Mouse (Mus musculus) hindbrain, embryonic 12.5 days (tissue): ENCODE measurements at regions not wholly inside any gene's neighbourhood (a gene's known extent, or its start where the extent isn't known, plus 50 kb on each side); places are given as distances from the start of the nearest gene placed in this dataset.

ENCODE experiments used
- ATAC-seq: fragments of 200-750 bp; cut with Nextera tagmentation; 2 replicates; pipeline ENCODE4 v1.8.0; 2017; ENCODE audit warnings: moderate TSS enrichment; ENCODE audit not compliant: low FRiP score
- H3K27ac ChIP-seq: fragments of 300-500 bp; sonication (generic); 2 replicates; pipeline ENCODE4 v1.5.1; 2016; ENCODE audit warnings: mild to moderate bottlenecking
- H3K27me3 ChIP-seq: fragments of 300-500 bp; sonication (generic); 2 replicates; pipeline ENCODE4 v1.6.1; 2016; ENCODE audit warnings: mild to moderate bottlenecking
- H3K36me3 ChIP-seq: fragments of 300-500 bp; sonication (generic); 2 replicates; pipeline ENCODE4 v1.6.1; 2016; ENCODE audit warnings: mild to moderate bottlenecking
- H3K4me1 ChIP-seq: fragments of 300-500 bp; sonication (generic); 2 replicates; pipeline ENCODE4 v1.6.1; 2016
- H3K4me2 ChIP-seq: fragments of 300-500 bp; sonication (generic); replicated peaks from 2 replicates; pipeline ENCODE4 v1.6.1; 2016; ENCODE audit warnings: mild to moderate bottlenecking
- H3K4me3 ChIP-seq: fragments of 300-500 bp; sonication (generic); 2 replicates; pipeline ENCODE4 v1.5.1; 2016; ENCODE audit warnings: mild to moderate bottlenecking
- H3K9ac ChIP-seq: fragments of 300-500 bp; sonication (generic); 2 replicates; pipeline ENCODE4 v1.6.1; 2016; ENCODE audit warnings: mild to moderate bottlenecking, moderate library complexity
- H3K9me3 ChIP-seq: fragments of 300-500 bp; sonication (generic); replicated peaks from 2 replicates; pipeline ENCODE4 v1.6.1; 2016; ENCODE audit warnings: mild to moderate bottlenecking
- WGBS: fragments of 180-500 bp; shearing (Covaris S2); methylation state at CpG from one replicate; pipeline ENCODE4 v1.1.7; 2016; 5-methylcytosine and 5-hydroxymethylcytosine counted together

- Histone ChIP-seq H3K27me3 (no peaks in the 10 kb centered on the region), H3K36me3 (no peaks in the 10 kb centered on the region), H3K4me2 (no peak overlapping the region), H3K4me1 (no peaks in the 10 kb centered on the region), H3K27ac (no peak overlapping the region), H3K4me3 (no peak overlapping the region), H3K9ac (no peak overlapping the region), H3K9me3 (no peaks in the 10 kb centered on the region)
- WGBS, result 95% methylated on average over 7 of the region's 7 CpGs
- no peak for ATAC-seq
Observed at GRCm38 (mm10) chr7:70690845-70691244, 324.3 kb upstream of the Nr2f2 start.

GRCm38 (mm10) chr7:70669065-70669464, 302.5 kb upstream of the Nr2f2 start:
- no peak overlapping the region for H3K4me2 ChIP-seq
- 85% methylated on average over 2 of the region's 2 CpGs for WGBS
- no peak overlapping the region for H3K9ac ChIP-seq
- no peak for ATAC-seq
- H3K36me3 ChIP-seq, result no peaks in the 10 kb centered on the region
- no peak overlapping the region for H3K4me3 ChIP-seq
- H3K9me3 ChIP-seq, result no peaks in the 10 kb centered on the region
- H3K27ac ChIP-seq, result no peak overlapping the region
- no peaks in the 10 kb centered on the region for H3K27me3 ChIP-seq
- H3K4me1 ChIP-seq, result no peaks in the 10 kb centered on the region

GRCm38 (mm10) chr7:70660162-70660561, 293.6 kb upstream of the Nr2f2 start:
- no peaks in the 10 kb centered on the region for H3K36me3 ChIP-seq
- 58% methylated on average over 5 of the region's 5 CpGs for WGBS
- H3K4me2 ChIP-seq, result no peak overlapping the region
- no peak overlapping the region for H3K4me3 ChIP-seq
- 0 out of 2 replicates have a peak, but pooled peaks cover 4% of the 10 kb centered on the region for H3K9me3 ChIP-seq
- H3K27me3 ChIP-seq, result no peaks in the 10 kb centered on the region
- ATAC-seq, result no peak
- no peaks in the 10 kb centered on the region for H3K4me1 ChIP-seq
- H3K27ac ChIP-seq, result no peak overlapping the region
- H3K9ac ChIP-seq, result no peak overlapping the region

GRCm38 (mm10) chr7:70649760-70650377, 283.3 kb upstream of the Nr2f2 start:
- no peaks in the 10 kb centered on the region for H3K27me3 ChIP-seq
- H3K27ac ChIP-seq, result no peak overlapping the region
- H3K9ac ChIP-seq, result no peak overlapping the region
- ATAC-seq, result no peak
- H3K9me3 ChIP-seq, result no peaks in the 10 kb centered on the region
- 80% methylated on average over 8 of the region's 8 CpGs for WGBS
- H3K4me3 ChIP-seq, result no peak overlapping the region
- H3K36me3 ChIP-seq, result no peaks in the 10 kb centered on the region
- H3K4me1 ChIP-seq, result no peaks in the 10 kb centered on the region
- H3K4me2 ChIP-seq, result no peak overlapping the region

GRCm38 (mm10) chr7:70646801-70647200, 280.3 kb upstream of the Nr2f2 start:
- 85% methylated on average over 2 of the region's 2 CpGs for WGBS
- ATAC-seq, result no peak
- H3K4me2 ChIP-seq, result no peak overlapping the region

GRCm38 (mm10) chr7:70643694-70644301, 277.3 kb upstream of the Nr2f2 start:
- no peak overlapping the region for H3K27ac ChIP-seq

More at GRCm38 (mm10) chr7:70646801-70647200, 280.3 kb upstream of the Nr2f2 start:
- H3K4me1 ChIP-seq, result peaks cover 7% of the 10 kb centered on the region; the same call in 1 of the 2 replicates
- H3K27me3 ChIP-seq, result no peaks in the 10 kb centered on the region
- H3K4me3 ChIP-seq, result no peak overlapping the region
- H3K36me3 ChIP-seq, result no peaks in the 10 kb centered on the region
- H3K27ac ChIP-seq, result no peak overlapping the region
- no peaks in the 10 kb centered on the region for H3K9me3 ChIP-seq
- no peak overlapping the region for H3K9ac ChIP-seq

GRCm38 (mm10) chr7:70643055-70643454, 276.5 kb upstream of the Nr2f2 start:
- no peaks in the 10 kb centered on the region for H3K27me3 ChIP-seq
- no peak overlapping the region for H3K4me2 ChIP-seq
- H3K4me1 ChIP-seq, result peaks cover 10% of the 10 kb centered on the region; the same call in 1 of the 2 replicates
- H3K9ac ChIP-seq, result no peak overlapping the region
- 83% methylated on average over 1 of the region's 1 CpGs for WGBS
- no peak overlapping the region for H3K27ac ChIP-seq
- H3K36me3 ChIP-seq, result no peaks in the 10 kb centered on the region
- H3K4me3 ChIP-seq, result no peak overlapping the region
- no peaks in the 10 kb centered on the region for H3K9me3 ChIP-seq
- no peak for ATAC-seq

More at GRCm38 (mm10) chr7:70643694-70644301, 277.3 kb upstream of the Nr2f2 start:
- no peak for ATAC-seq
- H3K9ac ChIP-seq, result no peak overlapping the region
- H3K4me3 ChIP-seq, result no peak overlapping the region
- WGBS, result 39% methylated on average over 9 of the region's 9 CpGs
- H3K36me3 ChIP-seq, result no peaks in the 10 kb centered on the region
- no peaks in the 10 kb centered on the region for H3K9me3 ChIP-seq
- no peaks in the 10 kb centered on the region for H3K27me3 ChIP-seq
- H3K4me2 ChIP-seq, result no peak overlapping the region
- H3K4me1 ChIP-seq, result peaks cover 10% of the 10 kb centered on the region; the same call in 1 of the 2 replicates

GRCm38 (mm10) chr7:70641217-70641616, 274.7 kb upstream of the Nr2f2 start:
- H3K4me1 ChIP-seq, result peaks cover 10% of the 10 kb centered on the region; the same call in 1 of the 2 replicates
- no peak overlapping the region for H3K9ac ChIP-seq
- no peak overlapping the region for H3K4me3 ChIP-seq
- H3K27me3 ChIP-seq, result no peaks in the 10 kb centered on the region
- no peaks in the 10 kb centered on the region for H3K36me3 ChIP-seq
- ATAC-seq, result no peak
- no peak overlapping the region for H3K4me2 ChIP-seq
- WGBS, result 51% methylated on average over 11 of the region's 11 CpGs
- H3K9me3 ChIP-seq, result no peaks in the 10 kb centered on the region
- H3K27ac ChIP-seq, result no peak overlapping the region

GRCm38 (mm10) chr7:70640574-70640973, 274.0 kb upstream of the Nr2f2 start:
- no peak for ATAC-seq
- H3K36me3 ChIP-seq, result no peaks in the 10 kb centered on the region
- WGBS, result 76% methylated on average over 11 of the region's 11 CpGs

GRCm38 (mm10) chr7:70638161-70638560, 271.6 kb upstream of the Nr2f2 start:
- no peak for ATAC-seq
- H3K4me1 ChIP-seq, result peaks cover 8% of the 10 kb centered on the region; the same call in 1 of the 2 replicates
- WGBS, result 73% methylated on average over 2 of the region's 2 CpGs

More at GRCm38 (mm10) chr7:70640574-70640973, 274.0 kb upstream of the Nr2f2 start:
- H3K4me2 ChIP-seq, result no peak overlapping the region
- H3K4me1 ChIP-seq, result peaks cover 10% of the 10 kb centered on the region; the same call in 1 of the 2 replicates
- H3K9me3 ChIP-seq, result no peaks in the 10 kb centered on the region
- H3K4me3 ChIP-seq, result no peak overlapping the region
- H3K27ac ChIP-seq, result no peak overlapping the region
- no peak overlapping the region for H3K9ac ChIP-seq
- no peaks in the 10 kb centered on the region for H3K27me3 ChIP-seq

GRCm38 (mm10) chr7:70634016-70634415, 267.5 kb upstream of the Nr2f2 start:
- 0 out of 2 replicates have a peak overlapping the region, but pooled peaks have one; percentile 11 for H3K4me2 ChIP-seq
- H3K9me3 ChIP-seq, result no peaks in the 10 kb centered on the region
- peaks cover 5% of the 10 kb centered on the region for H3K27me3 ChIP-seq
- H3K27ac ChIP-seq, result peak overlapping the region; percentile 7; the same call in 1 of the 2 replicates
- no peak overlapping the region for H3K9ac ChIP-seq
- WGBS, result 44% methylated on average over 11 of the region's 11 CpGs
- H3K4me3 ChIP-seq, result no peak overlapping the region
- H3K4me1 ChIP-seq, result peaks cover 5% of the 10 kb centered on the region; the same call in 1 of the 2 replicates
- no peak for ATAC-seq
- no peaks in the 10 kb centered on the region for H3K36me3 ChIP-seq

More at GRCm38 (mm10) chr7:70638161-70638560, 271.6 kb upstream of the Nr2f2 start:
- H3K4me2 ChIP-seq, result no peak overlapping the region
- H3K9ac ChIP-seq, result no peak overlapping the region
- H3K36me3 ChIP-seq, result no peaks in the 10 kb centered on the region
- H3K4me3 ChIP-seq, result no peak overlapping the region
- H3K27me3 ChIP-seq, result no peaks in the 10 kb centered on the region
- no peaks in the 10 kb centered on the region for H3K9me3 ChIP-seq
- H3K27ac ChIP-seq, result no peak overlapping the region

- H3K4me2 ChIP-seq, result no peak overlapping the region
- H3K4me1 ChIP-seq, result peaks cover 5% of the 10 kb centered on the region; the same call in 1 of the 2 replicates
- H3K27ac ChIP-seq, result no peak overlapping the region
- no peak for ATAC-seq
- H3K4me3 ChIP-seq, result no peak overlapping the region
- H3K9ac ChIP-seq, result no peak overlapping the region
- H3K36me3 ChIP-seq, result no peaks in the 10 kb centered on the region
- WGBS, result 10% methylated on average over 11 of the region's 11 CpGs
- H3K9me3 ChIP-seq, result no peaks in the 10 kb centered on the region
- peaks cover 5% of the 10 kb centered on the region for H3K27me3 ChIP-seq
Observed at GRCm38 (mm10) chr7:70633577-70633976, 267.0 kb upstream of the Nr2f2 start.
